Mouse (Mus musculus): Measurements from ENCODE around the gene Camkk1. TPM values are rescaled to one million over a fixed set of nuclear protein-coding genes. Genes with fewer than 3 reads are reported as not detected.

Gene Camkk1
- total RNA-seq, 2 experiments from 2014 or later = 79.5 to 92.4 TPM

DNA sequence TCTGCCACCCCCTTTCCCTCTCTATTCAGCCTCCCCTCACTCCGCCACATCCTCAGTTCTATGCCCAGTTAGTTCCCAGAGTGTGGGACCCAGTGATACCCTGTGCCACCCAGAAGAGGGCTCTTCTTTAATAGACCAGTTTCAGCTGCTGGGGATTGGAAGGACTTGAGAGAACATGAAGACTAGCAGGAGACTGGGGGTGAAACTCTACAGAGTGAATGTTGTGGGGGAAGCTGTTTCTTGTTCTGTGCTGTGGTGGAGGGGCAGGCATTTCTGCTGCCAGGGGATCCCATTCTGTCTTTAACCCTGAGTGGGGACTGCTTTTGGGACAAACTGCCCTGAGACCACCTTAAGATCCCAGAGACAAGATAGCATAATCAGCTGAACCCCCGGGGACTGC, 72.0 kb downstream of the Camkk1 start:
- intact Hi-C loops (cut with DNase I) = no loop called here

More for the DNA sequence above, 72.0 kb downstream of the Camkk1 start:
- no peak for DNase-seq (ENCODE audit: low spot score in 2 of 2)

Other genes starting within 250 kb of the Camkk1 start
- 10 to 100 TPM; 14.8 to 17.2 TPM for gene Cyb5d2, start 222.9 kb upstream of the Camkk1 start, total RNA-seq (2021)
- gene Zzef1, start 222.8 kb upstream of the Camkk1 start, total RNA-seq (2021) = 10 to 100 TPM; 40.2 to 45.8 TPM
- gene Atp2a3, start 57.8 kb upstream of the Camkk1 start, total RNA-seq (2021) = 1 to 10 TPM; 6.2 TPM
- gene P2rx1, start 19.9 kb upstream of the Camkk1 start, total RNA-seq (2021) = 1 to 10 TPM in 1 of 2 experiments, under 1 TPM in 1; 0.28 to 1.0 TPM
- gene Ncbp3, start 28.8 kb downstream of the Camkk1 start, total RNA-seq (2021) = 1 to 10 TPM; 8.3 to 8.9 TPM
- gene Itgae, start 71.6 kb downstream of the Camkk1 start, total RNA-seq (2021) = under 1 TPM; 0.18 to 0.21 TPM
- under 1 TPM; 0.21 to 0.25 TPM for gene Haspin, start 119.3 kb downstream of the Camkk1 start, total RNA-seq (2021)
- under 1 TPM; 0.32 to 0.44 TPM for gene P2rx5, start 141.4 kb downstream of the Camkk1 start, total RNA-seq (2021)
- 10 to 100 TPM; 55.6 to 55.9 TPM for gene Emc6, start 158.0 kb downstream of the Camkk1 start, total RNA-seq (2021)
- 10 to 100 TPM; 10.2 to 11.3 TPM for gene Tax1bp3, start 158.1 kb downstream of the Camkk1 start, total RNA-seq (2021)
- gene Ctns, start 180.0 kb downstream of the Camkk1 start, total RNA-seq (2021) = 10 to 100 TPM; 19.2 to 21.0 TPM
- 1 to 10 TPM; 2.0 to 2.7 TPM for gene Shpk, start 180.5 kb downstream of the Camkk1 start, total RNA-seq (2021)
- under 1 TPM in 1 of 2 experiments, not detected in 1; 0.50 TPM for gene Trpv1, start 215.3 kb downstream of the Camkk1 start, total RNA-seq (2021)
- under 1 TPM; 0.25 to 0.48 TPM for gene Trpv3, start 248.4 kb downstream of the Camkk1 start, total RNA-seq (2021)

Data from left cerebral cortex, postnatal 25 days (tissue).